ENCODE assay signal across 8 mouse cellular contexts in genomic region chr3:89216407-89216806, GRCm38 (mm10). TPM values are rescaled to one million over a fixed set of nuclear protein-coding genes. Genes with fewer than 3 reads are reported as not detected.
DNase-seq lines count a peak whose midpoint lies in the region; ATAC-seq lines count a peak whose summit lies in the region.
"Not testable (repeated sequence)": the region's sequence is repeated elsewhere in the genome, so short reads cannot be mapped to it uniquely, and the experiment has no call there.
"Had no signal": no experiment of that assay in that cellular context is flagged by ENCODE, and none has a peak within 500 bp of the region (broad histone marks: within the 10 kb centered on the region; RNA-seq: fewer than 3 reads in every experiment).

No protein-coding gene starts in this region.

- peaks cover 3 to 17% of the 10 kb centered on the region in 2 experiments; a peak in 2 of 4 replicates for H3K4me1 ChIP-seq in ES-E14 (ENCODE audit: control insufficient read depth in 2 of 2, insufficient read depth in 2 of 2, low read length in 2 of 2, poor library complexity in 1 of 2)
- peaks cover 32% of the 10 kb centered on the region for H3K4me1 ChIP-seq in embryonic facial prominence, embryonic 15.5 days
- H3K4me1 ChIP-seq in forebrain, embryonic 15.5 days: peaks cover 39% of the 10 kb centered on the region
- peaks cover 43% of the 10 kb centered on the region for H3K4me1 ChIP-seq in hindbrain, embryonic 12.5 days
- H3K4me1 ChIP-seq in limb, embryonic 12.5 days (replicated peaks): peaks cover 27% of the 10 kb centered on the region
- H3K4me1 ChIP-seq in midbrain, embryonic 10.5 days: peaks cover 84% of the 10 kb centered on the region
- H3K4me1 ChIP-seq in midbrain, embryonic 16.5 days (ENCODE audit: control insufficient read depth, insufficient read depth, low read length): peaks cover 21% of the 10 kb centered on the region

- H3K4me2 ChIP-seq in embryonic facial prominence, embryonic 15.5 days (replicated peaks): 0 out of 2 replicates have a peak overlapping the region, but pooled peaks have one; percentile 81
- 0 out of 2 replicates have a peak overlapping the region, but pooled peaks have one; percentile 94 for H3K4me2 ChIP-seq in forebrain, embryonic 15.5 days (replicated peaks)
- peak overlapping the region; percentile 80 for H3K4me2 ChIP-seq in hindbrain, embryonic 12.5 days (replicated peaks)
- peak overlapping the region; percentile 81 for H3K4me2 ChIP-seq in limb, embryonic 12.5 days
- not testable (repeated sequence) for H3K4me2 ChIP-seq in midbrain, embryonic 16.5 days (ENCODE audit: low read length)

- 72% methylated on average over 7 of the region's 7 CpGs for WGBS in embryonic facial prominence, embryonic 15.5 days
- 67% methylated on average over 7 of the region's 7 CpGs for WGBS in forebrain, embryonic 15.5 days
- WGBS in hindbrain, embryonic 12.5 days: 78% methylated on average over 7 of the region's 7 CpGs
- 73% methylated on average over 7 of the region's 7 CpGs for WGBS in limb, embryonic 12.5 days
- 76% methylated on average over 7 of the region's 7 CpGs for WGBS in midbrain, embryonic 10.5 days
- WGBS in midbrain, embryonic 16.5 days: 68% methylated on average over 7 of the region's 7 CpGs

- not testable (repeated sequence) for H3K9me3 ChIP-seq in ES-E14 (ENCODE audit: control insufficient read depth, insufficient read depth, low read depth, low read length); embryonic facial prominence, embryonic 15.5 days (replicated peaks); forebrain, embryonic 15.5 days; hindbrain, embryonic 12.5 days (replicated peaks); limb, embryonic 12.5 days; midbrain, embryonic 10.5 days (replicated peaks); midbrain, embryonic 16.5 days (replicated peaks; ENCODE audit: control insufficient read depth, low read length, poor library complexity, severe bottlenecking)

- not testable (repeated sequence) for ATAC-seq in embryonic facial prominence, embryonic 15.5 days (ENCODE audit: insufficient number of reproducible peaks, low FRiP score, low TSS enrichment, low read depth); forebrain, embryonic 15.5 days (replicated peaks); hindbrain, embryonic 12.5 days (ENCODE audit: low FRiP score); limb, embryonic 12.5 days (ENCODE audit: insufficient number of reproducible peaks, insufficient read depth, low FRiP score, low TSS enrichment, low read depth); midbrain, embryonic 16.5 days

- not testable (repeated sequence) for H3K27me3 ChIP-seq in embryonic facial prominence, embryonic 15.5 days; forebrain, embryonic 15.5 days; hindbrain, embryonic 12.5 days; limb, embryonic 12.5 days; midbrain, embryonic 10.5 days (ENCODE audit: low read depth, poor library complexity, severe bottlenecking); midbrain, embryonic 16.5 days (ENCODE audit: control insufficient read depth, insufficient read depth, low read depth, low read length)

- H3K9ac ChIP-seq in ES-E14 (ENCODE audit: insufficient read depth, low read depth, low read length, poor library complexity, severe bottlenecking); embryonic facial prominence, embryonic 15.5 days; forebrain, embryonic 15.5 days (replicated peaks); limb, embryonic 12.5 days (replicated peaks): not testable (repeated sequence)
- 0 out of 2 replicates have a peak overlapping the region, but pooled peaks have one; percentile 18 for H3K9ac ChIP-seq in hindbrain, embryonic 12.5 days
- 0 out of 2 replicates have a peak overlapping the region, but pooled peaks have one; percentile 7 for H3K9ac ChIP-seq in midbrain, embryonic 16.5 days (ENCODE audit: low read depth, low read length)

- not testable (repeated sequence) for DNase-seq in ES-E14 (ENCODE audit: low read depth, low spot score); midbrain, embryonic 10.5 days (ENCODE audit: low spot score)

- not testable (repeated sequence) for H3K36me3 ChIP-seq in ES-E14 (ENCODE audit: control insufficient read depth, insufficient read depth, low read length, poor library complexity, severe bottlenecking); embryonic facial prominence, embryonic 15.5 days; forebrain, embryonic 15.5 days; midbrain, embryonic 16.5 days (ENCODE audit: control insufficient read depth, insufficient read depth, low read length)
- H3K36me3 ChIP-seq in hindbrain, embryonic 12.5 days: peaks cover 12% of the 10 kb centered on the region
- H3K36me3 ChIP-seq in limb, embryonic 12.5 days: peaks cover 37% of the 10 kb centered on the region
- peaks cover 50% of the 10 kb centered on the region for H3K36me3 ChIP-seq in midbrain, embryonic 10.5 days

- in situ Hi-C loops in ES-E14 (cut with MboI; ENCODE audit: low sequenced_read_pairs in 2 of 2, unreplicated experiment in 2 of 2): not testable (repeated sequence)

- not testable (repeated sequence) for H3K27ac ChIP-seq in ES-E14 (ENCODE audit: insufficient read depth, low read depth, low read length, poor library complexity, severe bottlenecking); embryonic facial prominence, embryonic 15.5 days (replicated peaks); forebrain, embryonic 15.5 days (replicated peaks); limb, embryonic 12.5 days
- H3K27ac ChIP-seq in hindbrain, embryonic 12.5 days: peak overlapping the region; percentile 98
- H3K27ac ChIP-seq in midbrain, embryonic 10.5 days (replicated peaks): peak overlapping the region; percentile 97
- 0 out of 2 replicates have a peak overlapping the region, but pooled peaks have one; percentile 98 for H3K27ac ChIP-seq in midbrain, embryonic 16.5 days (ENCODE audit: low read length)

- not testable (repeated sequence) for H3K4me3 ChIP-seq in ES-E14 (ENCODE audit: insufficient read depth in 1 of 2, low read depth in 1 of 2, low read length in 2 of 2, poor library complexity in 1 of 2, severe bottlenecking in 1 of 2); embryonic facial prominence, embryonic 15.5 days (replicated peaks); forebrain, embryonic 15.5 days; hindbrain, embryonic 12.5 days; limb, embryonic 12.5 days (replicated peaks); midbrain, embryonic 16.5 days (ENCODE audit: low read depth, low read length)
- peak overlapping the region; percentile 81; the same call in 1 of the 2 replicates for H3K4me3 ChIP-seq in midbrain, embryonic 10.5 days

RNA-seq across cellular contexts. Expression of gene Thbs3, which starts 1.4 kb away (rescaled TPM):
- total RNA-seq in ES-E14 (2012; rRNA removed): 36.9 and 46.9 TPM in 2 replicates
- polyA plus RNA-seq in embryonic facial prominence, embryonic 15.5 days (2015; fragmentation: Nextera tagmentation; extraction: Ambion mirVana): 47.1 and 59.7 TPM in 2 replicates
- polyA plus RNA-seq in forebrain, embryonic 15.5 days (2015; fragmentation: Nextera tagmentation; extraction: Ambion mirVana): 67.0 and 68.3 TPM in 2 replicates
- polyA plus RNA-seq in hindbrain, embryonic 12.5 days (2016; fragmentation: Nextera tagmentation; extraction: Ambion mirVana): 64.5 and 71.3 TPM in 2 replicates
- 44.2 and 52.7 TPM in 2 replicates for polyA plus RNA-seq in limb, embryonic 12.5 days (2016; fragmentation: Nextera tagmentation; extraction: Ambion mirVana)
- 82.2 and 108 TPM in 2 replicates for polyA plus RNA-seq in midbrain, embryonic 10.5 days (2016; fragmentation: Nextera tagmentation; extraction: Ambion mirVana)
- 52.2 and 53.6 TPM in 2 replicates for polyA plus RNA-seq in midbrain, embryonic 16.5 days (2015; fragmentation: Nextera tagmentation; extraction: Ambion mirVana)

RNA-seq across cellular contexts. Expression of gene Mtx1, which starts 10.5 kb away (rescaled TPM):
- total RNA-seq in ES-E14 (2012; rRNA removed): 234 and 251 TPM in 2 replicates
- polyA plus RNA-seq in embryonic facial prominence, embryonic 15.5 days (2015; fragmentation: Nextera tagmentation; extraction: Ambion mirVana): 173 and 196 TPM in 2 replicates
- polyA plus RNA-seq in forebrain, embryonic 15.5 days (2015; fragmentation: Nextera tagmentation; extraction: Ambion mirVana): 172 and 175 TPM in 2 replicates
- 174 and 175 TPM in 2 replicates for polyA plus RNA-seq in hindbrain, embryonic 12.5 days (2016; fragmentation: Nextera tagmentation; extraction: Ambion mirVana)
- polyA plus RNA-seq in limb, embryonic 12.5 days (2016; fragmentation: Nextera tagmentation; extraction: Ambion mirVana): 212 and 217 TPM in 2 replicates
- 238 TPM in 2 replicates for polyA plus RNA-seq in midbrain, embryonic 10.5 days (2016; fragmentation: Nextera tagmentation; extraction: Ambion mirVana)
- polyA plus RNA-seq in midbrain, embryonic 16.5 days (2015; fragmentation: Nextera tagmentation; extraction: Ambion mirVana): 145 and 150 TPM in 2 replicates

RNA-seq across cellular contexts. Expression of gene Muc1, which starts 12.4 kb away (rescaled TPM):
- total RNA-seq in ES-E14 (2012; rRNA removed): 3.0 and 3.9 TPM in 2 replicates
- 4.0 and 10.2 TPM in 2 replicates for polyA plus RNA-seq in embryonic facial prominence, embryonic 15.5 days (2015; fragmentation: Nextera tagmentation; extraction: Ambion mirVana)
- 1.1 and 1.8 TPM in 2 replicates for polyA plus RNA-seq in forebrain, embryonic 15.5 days (2015; fragmentation: Nextera tagmentation; extraction: Ambion mirVana)
- 1.5 and 1.6 TPM in 2 replicates for polyA plus RNA-seq in hindbrain, embryonic 12.5 days (2016; fragmentation: Nextera tagmentation; extraction: Ambion mirVana)
- 0.53 and 1.0 TPM in 2 replicates for polyA plus RNA-seq in limb, embryonic 12.5 days (2016; fragmentation: Nextera tagmentation; extraction: Ambion mirVana)
- polyA plus RNA-seq in midbrain, embryonic 10.5 days (2016; fragmentation: Nextera tagmentation; extraction: Ambion mirVana): 1.8 and 3.4 TPM in 2 replicates
- 0.57 and 1.5 TPM in 2 replicates for polyA plus RNA-seq in midbrain, embryonic 16.5 days (2015; fragmentation: Nextera tagmentation; extraction: Ambion mirVana)
- polyA plus RNA-seq: erythroblast, embryonic 14.5 days had no signal

RNA-seq across cellular contexts. Expression of gene Gba, which starts 13.7 kb away (rescaled TPM):
- total RNA-seq in ES-E14 (2012; rRNA removed): 69.3 and 89.7 TPM in 2 replicates
- 49.0 and 55.6 TPM in 2 replicates for polyA plus RNA-seq in embryonic facial prominence, embryonic 15.5 days (2015; fragmentation: Nextera tagmentation; extraction: Ambion mirVana)
- 39.2 and 42.7 TPM in 2 replicates for polyA plus RNA-seq in forebrain, embryonic 15.5 days (2015; fragmentation: Nextera tagmentation; extraction: Ambion mirVana)
- polyA plus RNA-seq in hindbrain, embryonic 12.5 days (2016; fragmentation: Nextera tagmentation; extraction: Ambion mirVana): 50.3 and 51.3 TPM in 2 replicates
- polyA plus RNA-seq in limb, embryonic 12.5 days (2016; fragmentation: Nextera tagmentation; extraction: Ambion mirVana): 26.3 and 28.8 TPM in 2 replicates
- polyA plus RNA-seq in midbrain, embryonic 10.5 days (2016; fragmentation: Nextera tagmentation; extraction: Ambion mirVana): 37.1 and 41.5 TPM in 2 replicates
- 46.4 and 49.0 TPM in 2 replicates for polyA plus RNA-seq in midbrain, embryonic 16.5 days (2015; fragmentation: Nextera tagmentation; extraction: Ambion mirVana)

RNA-seq across cellular contexts. Expression of gene Krtcap2, which starts 29.4 kb away (rescaled TPM):
- 113 and 134 TPM in 2 replicates for total RNA-seq in ES-E14 (2012; rRNA removed)
- 294 and 310 TPM in 2 replicates for polyA plus RNA-seq in embryonic facial prominence, embryonic 15.5 days (2015; fragmentation: Nextera tagmentation; extraction: Ambion mirVana)
- polyA plus RNA-seq in forebrain, embryonic 15.5 days (2015; fragmentation: Nextera tagmentation; extraction: Ambion mirVana): 192 and 205 TPM in 2 replicates
- 247 and 271 TPM in 2 replicates for polyA plus RNA-seq in hindbrain, embryonic 12.5 days (2016; fragmentation: Nextera tagmentation; extraction: Ambion mirVana)
- polyA plus RNA-seq in limb, embryonic 12.5 days (2016; fragmentation: Nextera tagmentation; extraction: Ambion mirVana): 316 and 333 TPM in 2 replicates
- 268 and 282 TPM in 2 replicates for polyA plus RNA-seq in midbrain, embryonic 10.5 days (2016; fragmentation: Nextera tagmentation; extraction: Ambion mirVana)
- 195 TPM in 2 replicates for polyA plus RNA-seq in midbrain, embryonic 16.5 days (2015; fragmentation: Nextera tagmentation; extraction: Ambion mirVana)
